Mouse (Mus musculus) ovary, adult 10 weeks (tissue): ENCODE results near the gene Zfp942. TPM values are rescaled to one million over a fixed set of nuclear protein-coding genes. Genes with fewer than 3 reads are reported as not detected.

Source experiments
- polyA plus RNA-seq: library from polyadenylated mRNA; stranded (reverse); fragments of 350-450 nt; fragmentation: Illumina TruSeq; extraction: RNeasy Lipid Tissue Mini Kit (QIAGEN cat#74804); gene quantifications from one replicate; pipeline ENCODE4 v1.2.3, GENCODE M21; 2014

Zfp942 gene
- polyA plus RNA-seq: 116 TPM

GRCm38 (mm10) chr17:21962107-21962907, at the start of gene Zfp942, which contains the start of gene Zfp943:
Gene Zfp942 (minus strand): TSS chr17:21962464.
Gene Zfp943 (plus strand): TSS chr17:21962552.

DNA sequence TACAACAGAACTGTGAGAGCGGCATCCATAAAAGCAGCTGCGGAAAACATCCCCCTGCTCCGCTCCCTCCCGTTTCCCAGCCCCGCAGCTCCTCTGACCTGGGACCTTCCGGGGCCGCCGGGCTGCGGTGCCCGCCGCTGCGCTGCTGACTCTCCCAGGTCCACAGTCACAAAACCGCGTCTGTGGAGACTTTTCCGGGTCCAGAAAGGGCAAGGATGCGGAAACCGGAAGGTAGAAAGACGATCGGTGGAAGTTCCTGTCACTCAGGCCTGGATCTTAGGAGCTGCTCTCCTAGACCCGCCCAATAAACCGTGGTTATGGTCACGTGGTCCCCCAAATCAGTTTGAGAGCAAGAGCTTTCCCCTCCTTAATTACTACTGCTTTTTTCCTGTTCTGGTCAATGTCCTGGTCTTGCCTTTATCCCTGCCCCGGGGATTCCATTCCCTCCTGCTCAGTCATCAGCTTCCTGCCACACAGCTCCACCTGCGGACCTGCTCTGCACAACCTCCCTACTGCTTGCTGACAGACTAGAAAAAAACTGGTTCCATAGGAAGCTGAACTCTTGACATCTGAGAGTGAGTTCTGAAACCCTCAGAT, 52.7 kb downstream of the Zfp942 start, which contains the start of gene Zfp995:
Gene Zfp995, minus strand, starts transcription at position 471 of the 597 bp plus-strand sequence.

Other genes starting within 250 kb of the Zfp942 start
- gene Zfp229, start 231.7 kb downstream of the Zfp942 start, polyA plus RNA-seq: 56.4 TPM
- 30.4 TPM for gene Zfp820, start 116.7 kb downstream of the Zfp942 start, polyA plus RNA-seq
- gene Zfp995, start 52.5 kb downstream of the Zfp942 start, polyA plus RNA-seq: 40.2 TPM
- 90.0 TPM for gene Zfp943, start 88 bp upstream of the Zfp942 start, polyA plus RNA-seq
- 14.1 TPM for gene Zfp947, start 203.7 kb upstream of the Zfp942 start, polyA plus RNA-seq